Mouse (Mus musculus): ENCODE results near the gene Mki67. TPM values are rescaled to one million over a fixed set of nuclear protein-coding genes. Genes with fewer than 3 reads are reported as not detected.
"Not testable (repeated sequence)": the region's sequence is repeated elsewhere in the genome, so short reads cannot be mapped to it uniquely, and the experiment has no call there.

The Mki67 gene
- polyA plus RNA-seq, 1 experiment from 2014 or later, result 46.9 TPM

DNA sequence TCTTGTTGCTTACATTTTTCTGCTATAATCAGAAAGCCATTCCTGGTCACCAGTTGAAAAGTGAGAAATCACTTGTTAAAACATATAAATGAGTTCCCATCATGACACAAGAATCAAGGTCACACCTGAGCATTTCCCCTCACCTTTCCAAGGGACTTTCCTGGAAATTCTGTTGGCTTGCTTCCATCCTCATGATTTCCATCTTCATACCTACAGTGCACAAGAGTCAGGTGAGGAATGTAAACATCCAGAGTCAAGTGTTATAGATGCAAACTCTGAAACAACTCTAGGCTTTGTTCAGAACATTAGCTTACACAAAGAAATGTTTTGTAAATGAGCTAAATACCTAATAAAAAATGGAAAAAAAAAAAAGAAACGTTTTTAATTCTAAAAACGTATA is 5.5 kb downstream of the Mki67 start:
- no peak for DNase-seq (ENCODE audit: low spot score)
- Histone ChIP-seq H3K27ac (replicated peaks) (no peak overlapping the region), H3K36me3 (replicated peaks) (peaks cover 74% of the 10 kb centered on the region), H3K9me3 (no peaks in the 10 kb centered on the region), H3K4me3 (no peak overlapping the region), H3K27me3 (replicated peaks; ENCODE audit: low read depth, poor library complexity, severe bottlenecking) (no peaks in the 10 kb centered on the region), H3K4me1 (peaks cover 27% of the 10 kb centered on the region)
- WGBS, result 76% methylated on average over 2 of the region's 2 CpGs

DNA sequence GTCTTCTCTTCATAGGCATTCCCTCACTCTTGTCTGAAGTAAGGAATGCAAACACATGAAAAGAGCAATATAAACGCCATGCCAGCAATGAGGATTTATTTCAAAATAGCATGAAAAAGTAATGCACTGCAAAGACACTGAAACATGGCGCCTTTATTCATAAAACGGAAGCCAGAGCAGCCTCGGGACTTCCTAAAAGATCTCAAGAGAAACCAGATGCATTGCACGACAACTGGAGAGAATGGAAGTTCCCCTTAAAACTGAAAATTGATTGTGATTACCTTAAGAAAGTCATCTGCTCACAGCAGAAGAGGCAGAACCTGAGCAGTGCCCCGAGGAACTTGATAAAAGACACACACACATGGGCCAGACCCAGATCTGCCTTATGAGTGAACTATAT is 10.4 kb downstream of the Mki67 start:
- Histone ChIP-seq H3K36me3 (replicated peaks) (peaks cover 100% of the 10 kb centered on the region), H3K4me1 (no peaks in the 10 kb centered on the region), H3K27me3 (replicated peaks; ENCODE audit: low read depth, poor library complexity, severe bottlenecking) (no peaks in the 10 kb centered on the region), H3K27ac (replicated peaks) (no peak overlapping the region), H3K4me3 (no peak overlapping the region), H3K9me3 (no peaks in the 10 kb centered on the region)
- WGBS, result 95% methylated on average over 6 of the region's 6 CpGs
- DNase-seq (ENCODE audit: low spot score), result no peak

DNA sequence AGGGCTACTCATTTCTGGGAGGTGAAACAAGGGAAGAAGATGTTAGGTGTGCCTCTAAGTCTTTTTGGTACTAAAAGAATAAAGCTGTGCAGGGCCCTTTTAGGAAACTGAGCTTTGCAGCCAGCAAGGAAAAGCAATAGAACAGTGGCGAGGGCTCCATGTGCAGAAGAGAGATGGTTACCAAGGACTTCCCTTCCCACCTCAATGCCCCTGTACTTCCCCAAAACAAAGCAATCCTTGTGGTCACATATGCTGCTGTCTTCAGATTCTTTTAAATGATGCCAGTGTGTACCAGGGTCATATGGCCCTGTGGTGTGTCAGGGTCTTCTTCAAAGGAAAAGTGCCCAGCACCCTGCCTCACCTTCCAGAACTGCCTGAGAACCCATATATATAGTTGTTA is 11.1 kb downstream of the Mki67 start:
- peaks cover 100% of the 10 kb centered on the region for H3K36me3 ChIP-seq (replicated peaks)

DNA sequence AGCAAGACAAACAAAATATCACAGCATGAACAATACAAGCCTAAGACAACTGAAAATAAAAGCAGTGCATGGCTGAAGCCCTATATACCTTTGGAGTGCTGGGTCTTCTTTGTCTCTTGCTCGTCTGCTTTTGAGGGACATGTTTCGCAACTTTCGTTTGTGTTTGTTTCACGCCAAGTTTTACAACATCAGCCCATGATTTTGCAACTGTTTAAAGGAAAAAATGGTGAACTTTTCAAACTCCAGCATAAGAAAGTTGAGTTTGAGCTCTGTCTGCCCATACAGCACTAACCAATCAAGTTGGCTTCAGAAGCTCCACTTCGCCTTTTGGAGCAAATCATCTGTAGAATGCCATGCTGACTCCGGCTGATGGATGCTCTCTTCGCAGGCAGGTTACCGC is 11.9 kb downstream of the Mki67 start:
- no peak overlapping the region for H3K4me3 ChIP-seq
- no peak overlapping the region for H3K27ac ChIP-seq (replicated peaks)
- peaks cover 100% of the 10 kb centered on the region for H3K36me3 ChIP-seq (replicated peaks)
- H3K27me3 ChIP-seq (replicated peaks; ENCODE audit: low read depth, poor library complexity, severe bottlenecking), result no peaks in the 10 kb centered on the region
- no peaks in the 10 kb centered on the region for H3K9me3 ChIP-seq
- no peaks in the 10 kb centered on the region for H3K4me1 ChIP-seq
- WGBS, result 93% methylated on average over 8 of the region's 8 CpGs
- DNase-seq (ENCODE audit: low spot score), result no peak

More for the DNA sequence above, 11.1 kb downstream of the Mki67 start:
- no peaks in the 10 kb centered on the region for H3K9me3 ChIP-seq
- no peaks in the 10 kb centered on the region for H3K27me3 ChIP-seq (replicated peaks; ENCODE audit: low read depth, poor library complexity, severe bottlenecking)
- WGBS, result 93% methylated on average over 1 of the region's 1 CpGs
- H3K27ac ChIP-seq (replicated peaks), result no peak overlapping the region
- no peak overlapping the region for H3K4me3 ChIP-seq
- no peaks in the 10 kb centered on the region for H3K4me1 ChIP-seq
- no peak for DNase-seq (ENCODE audit: low spot score)

DNA sequence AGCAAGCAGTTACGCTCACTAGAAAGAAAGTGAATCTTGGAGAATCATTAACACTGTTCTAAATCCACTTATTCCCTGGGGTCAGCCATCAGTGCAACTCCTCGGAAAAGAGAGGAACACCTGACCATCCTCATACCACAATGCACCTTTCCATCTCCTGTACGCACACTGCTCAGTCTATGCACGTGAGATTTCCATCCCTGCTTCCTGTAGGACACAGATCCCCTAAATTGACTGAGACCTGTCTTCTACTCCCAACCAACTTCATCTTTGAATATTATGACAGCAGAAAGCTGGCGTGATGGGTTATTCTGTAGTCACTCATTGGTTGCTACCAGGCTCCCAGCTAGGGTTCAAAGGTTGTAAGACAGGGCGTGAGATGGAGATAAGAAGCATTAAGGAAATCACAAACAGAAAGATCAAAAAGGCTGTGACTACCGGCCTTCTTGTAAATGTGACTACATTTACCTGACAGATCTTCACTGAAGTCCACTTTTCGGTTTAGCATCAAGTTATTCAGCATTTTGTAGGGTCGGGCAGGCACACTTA is 12.5 kb downstream of the Mki67 start:
- DNase-seq (ENCODE audit: low spot score), result no peak
- H3K4me3 ChIP-seq, result no peak overlapping the region
- 93% methylated on average over 9 of the region's 9 CpGs for WGBS
- no peaks in the 10 kb centered on the region for H3K4me1 ChIP-seq
- no peaks in the 10 kb centered on the region for H3K9me3 ChIP-seq
- H3K27ac ChIP-seq (replicated peaks), result no peak overlapping the region
- peaks cover 100% of the 10 kb centered on the region for H3K36me3 ChIP-seq (replicated peaks)
- H3K27me3 ChIP-seq (replicated peaks; ENCODE audit: low read depth, poor library complexity, severe bottlenecking), result no peaks in the 10 kb centered on the region

DNA sequence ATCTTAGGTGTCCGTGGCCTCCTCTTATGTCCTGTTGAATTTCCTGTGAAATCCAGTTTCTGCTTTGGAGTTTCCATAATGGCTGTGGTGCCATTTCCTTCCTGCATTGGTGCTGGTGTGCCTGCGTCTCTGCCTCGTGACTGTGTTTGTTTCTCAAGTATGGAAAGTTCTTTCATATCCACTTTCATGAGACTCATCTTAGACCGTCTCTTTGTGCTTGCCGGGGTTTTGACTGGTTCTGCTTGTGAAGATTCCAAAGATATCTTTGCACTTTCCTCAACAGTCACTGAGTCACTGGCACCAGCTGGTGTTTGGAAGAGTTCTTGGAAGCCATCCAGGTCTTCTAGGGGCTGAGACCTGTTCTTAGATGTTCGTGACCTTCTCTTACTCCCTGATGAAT is 16.8 kb downstream of the Mki67 start:
- not testable (repeated sequence) for H3K27ac ChIP-seq (replicated peaks); H3K4me1 ChIP-seq; H3K9me3 ChIP-seq; DNase-seq (ENCODE audit: low spot score); H3K4me3 ChIP-seq; H3K27me3 ChIP-seq (replicated peaks; ENCODE audit: low read depth, poor library complexity, severe bottlenecking)
- 94% methylated on average over 6 of the region's 6 CpGs for WGBS
- H3K36me3 ChIP-seq (replicated peaks), result peaks cover 100% of the 10 kb centered on the region

DNA sequence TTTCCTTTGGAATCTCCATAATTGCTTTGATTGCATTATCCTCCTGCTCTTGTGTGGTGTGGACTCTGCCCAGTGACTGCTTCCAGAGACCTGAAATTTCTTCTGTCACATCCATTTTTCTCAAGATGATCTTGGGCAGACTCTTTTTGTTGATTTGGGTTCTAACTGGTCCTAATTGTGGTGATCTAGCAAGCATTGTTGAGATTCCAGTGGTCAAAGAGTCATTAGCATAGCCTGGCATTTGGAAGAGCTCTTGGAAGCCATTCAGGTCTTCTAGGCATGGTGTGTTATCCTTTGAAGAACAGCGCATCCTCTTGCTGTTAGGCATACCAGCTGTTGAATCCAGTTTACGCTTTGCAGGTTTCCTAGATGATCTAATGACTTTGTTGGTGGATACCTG is 17.8 kb downstream of the Mki67 start:
- H3K27me3 ChIP-seq (replicated peaks; ENCODE audit: low read depth, poor library complexity, severe bottlenecking), result no peaks in the 10 kb centered on the region
- no peak for DNase-seq (ENCODE audit: low spot score)
- H3K4me3 ChIP-seq, result no peak overlapping the region
- H3K9me3 ChIP-seq, result no peaks in the 10 kb centered on the region
- H3K36me3 ChIP-seq (replicated peaks), result peaks cover 100% of the 10 kb centered on the region
- WGBS, result 95% methylated on average over 2 of the region's 2 CpGs
- H3K27ac ChIP-seq (replicated peaks), result no peak overlapping the region
- H3K4me1 ChIP-seq, result no peaks in the 10 kb centered on the region

DNA sequence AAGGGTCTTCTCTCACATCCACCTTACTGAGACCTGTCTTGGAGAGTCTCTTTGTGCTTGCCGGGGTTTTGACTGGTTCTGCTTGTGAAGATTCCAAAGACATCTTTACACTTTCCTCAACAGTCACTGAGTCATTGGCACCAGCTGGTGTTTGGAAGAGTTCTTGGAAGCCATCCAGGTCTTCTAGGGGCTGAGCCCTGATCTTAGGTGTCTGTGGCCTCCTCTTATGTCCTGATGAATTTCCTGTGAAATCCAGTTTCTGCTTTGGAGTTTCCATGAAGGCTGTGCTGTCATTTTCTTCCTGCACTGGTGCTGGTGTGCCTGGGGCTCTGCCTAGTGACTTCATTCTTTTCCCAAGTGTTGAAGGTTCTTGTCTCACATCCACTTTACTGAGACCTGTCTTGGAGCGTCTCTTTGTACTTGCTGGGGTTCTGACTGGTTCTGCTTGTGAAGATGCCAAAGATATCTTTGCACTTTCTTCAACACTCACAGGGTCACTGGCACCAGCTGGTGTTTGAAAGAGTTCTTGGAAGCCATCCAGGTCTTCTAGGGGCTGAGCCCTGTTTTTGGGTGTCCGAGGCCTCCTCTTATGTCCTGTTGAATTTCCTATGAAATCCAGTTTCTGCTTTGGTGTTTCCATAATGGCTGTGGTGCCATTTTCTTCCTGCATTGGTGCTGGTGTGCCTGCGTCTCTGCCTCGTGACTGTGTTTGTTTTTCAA is 19.0 kb downstream of the Mki67 start:
- not testable (repeated sequence) for DNase-seq (ENCODE audit: low spot score); H3K27ac ChIP-seq (replicated peaks); H3K4me3 ChIP-seq; H3K27me3 ChIP-seq (replicated peaks; ENCODE audit: low read depth, poor library complexity, severe bottlenecking); H3K9me3 ChIP-seq; H3K4me1 ChIP-seq
- peaks cover 100% of the 10 kb centered on the region for H3K36me3 ChIP-seq (replicated peaks)
- 96% methylated on average over 5 of the region's 5 CpGs for WGBS

DNA sequence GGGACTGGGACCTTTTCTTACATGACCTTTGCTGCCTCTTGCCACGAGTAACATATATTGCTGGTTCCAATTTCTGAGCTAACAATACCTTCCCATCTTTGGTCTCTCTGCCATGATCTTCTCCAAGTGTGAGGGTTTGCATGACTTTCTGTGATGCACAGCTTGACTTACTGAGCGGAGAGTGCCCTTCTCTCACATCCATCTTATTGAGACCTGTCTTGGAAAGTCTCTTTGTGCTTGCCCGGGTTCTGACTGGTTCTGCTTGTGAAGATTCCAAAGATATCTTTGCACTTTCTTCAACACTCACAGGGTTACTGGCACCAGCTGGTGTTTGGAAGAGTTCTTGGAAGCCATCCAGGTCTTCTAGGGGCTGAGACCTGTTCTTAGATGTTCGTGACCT is 20.0 kb downstream of the Mki67 start:
- no peaks in the 10 kb centered on the region for H3K4me1 ChIP-seq
- peaks cover 100% of the 10 kb centered on the region for H3K36me3 ChIP-seq (replicated peaks)
- H3K4me3 ChIP-seq, result no peak overlapping the region
- H3K27me3 ChIP-seq (replicated peaks; ENCODE audit: low read depth, poor library complexity, severe bottlenecking), result no peaks in the 10 kb centered on the region
- no peaks in the 10 kb centered on the region for H3K9me3 ChIP-seq
- no peak for DNase-seq (ENCODE audit: low spot score)
- H3K27ac ChIP-seq (replicated peaks), result no peak overlapping the region
- 94% methylated on average over 4 of the region's 4 CpGs for WGBS

DNA sequence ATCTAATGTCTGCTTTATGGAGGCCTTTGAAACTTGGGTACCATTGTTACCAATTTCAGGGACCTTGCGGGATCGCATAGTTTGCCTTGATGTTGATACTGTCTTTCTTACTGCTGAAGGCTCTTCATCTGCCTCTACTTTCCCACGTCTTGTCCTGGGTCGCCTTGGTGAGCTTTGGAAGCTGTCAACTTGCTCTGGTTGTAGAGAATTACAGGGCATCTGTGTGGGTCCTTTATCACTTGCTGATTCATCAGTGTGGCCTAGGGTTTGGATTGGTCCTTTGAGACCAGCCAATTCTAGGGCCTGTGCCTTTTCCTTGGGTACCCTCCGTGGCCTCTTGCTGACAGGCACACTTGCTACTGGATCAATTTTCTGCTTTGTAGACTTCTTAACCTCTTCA is 21.4 kb downstream of the Mki67 start:
- no peak overlapping the region for H3K4me3 ChIP-seq
- 97% methylated on average over 5 of the region's 5 CpGs for WGBS
- peaks cover 100% of the 10 kb centered on the region for H3K36me3 ChIP-seq (replicated peaks)
- no peaks in the 10 kb centered on the region for H3K27me3 ChIP-seq (replicated peaks; ENCODE audit: low read depth, poor library complexity, severe bottlenecking)
- no peak for DNase-seq (ENCODE audit: low spot score)
- no peak overlapping the region for H3K27ac ChIP-seq (replicated peaks)
- H3K4me1 ChIP-seq, result no peaks in the 10 kb centered on the region
- H3K9me3 ChIP-seq, result no peaks in the 10 kb centered on the region

DNA sequence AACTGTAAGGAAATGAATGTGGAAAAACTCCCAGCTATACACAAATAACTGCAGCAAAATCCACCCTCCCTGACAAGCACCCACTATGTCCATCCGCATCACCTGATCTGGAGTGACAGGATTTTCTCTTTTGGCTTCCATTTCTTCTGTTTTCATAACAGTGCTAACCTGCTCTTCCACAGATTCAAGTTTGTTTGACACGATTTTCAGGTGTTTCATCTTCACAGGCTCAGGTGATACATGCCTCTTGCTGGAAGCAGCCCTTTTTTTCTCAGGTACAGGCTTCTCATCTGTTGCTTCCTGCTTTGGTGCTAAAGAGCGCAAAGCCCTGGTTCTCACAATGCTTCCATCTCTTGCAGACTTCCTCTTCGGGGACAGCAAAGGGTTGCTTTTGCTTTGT is 22.0 kb downstream of the Mki67 start:
- no peaks in the 10 kb centered on the region for H3K9me3 ChIP-seq
- H3K27ac ChIP-seq (replicated peaks), result no peak overlapping the region
- 89% methylated on average over 4 of the region's 4 CpGs for WGBS
- H3K4me3 ChIP-seq, result no peak overlapping the region
- no peaks in the 10 kb centered on the region for H3K27me3 ChIP-seq (replicated peaks; ENCODE audit: low read depth, poor library complexity, severe bottlenecking)
- H3K4me1 ChIP-seq, result no peaks in the 10 kb centered on the region
- DNase-seq (ENCODE audit: low spot score), result no peak
- H3K36me3 ChIP-seq (replicated peaks), result peaks cover 100% of the 10 kb centered on the region

DNA sequence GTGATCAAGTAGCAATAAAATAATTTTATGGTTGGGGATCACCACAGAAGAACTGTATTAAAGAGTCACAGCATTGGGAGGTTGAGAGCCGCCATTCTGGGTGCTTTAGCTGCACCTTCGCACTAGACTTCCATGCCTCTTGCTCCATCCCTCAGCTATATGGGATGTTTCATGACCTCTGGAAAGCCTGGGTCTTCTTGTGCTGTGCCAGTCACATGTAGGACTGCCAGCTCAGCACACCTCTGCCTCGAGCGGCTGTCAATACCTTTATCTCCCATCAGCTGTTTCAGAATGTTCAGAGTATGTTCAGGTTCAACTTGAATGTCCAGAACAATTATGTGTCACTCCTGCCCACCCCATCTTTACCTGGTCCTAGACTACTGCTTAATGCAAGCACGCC is 24.2 kb downstream of the Mki67 start:
- Histone ChIP-seq H3K4me3 (no peak overlapping the region), H3K27ac (replicated peaks) (no peak overlapping the region), H3K4me1 (no peaks in the 10 kb centered on the region), H3K9me3 (no peaks in the 10 kb centered on the region), H3K27me3 (replicated peaks; ENCODE audit: low read depth, poor library complexity, severe bottlenecking) (no peaks in the 10 kb centered on the region), H3K36me3 (replicated peaks) (peaks cover 100% of the 10 kb centered on the region)
- DNase-seq (ENCODE audit: low spot score), result no peak
- WGBS, result 98% methylated on average over 5 of the region's 5 CpGs

DNA sequence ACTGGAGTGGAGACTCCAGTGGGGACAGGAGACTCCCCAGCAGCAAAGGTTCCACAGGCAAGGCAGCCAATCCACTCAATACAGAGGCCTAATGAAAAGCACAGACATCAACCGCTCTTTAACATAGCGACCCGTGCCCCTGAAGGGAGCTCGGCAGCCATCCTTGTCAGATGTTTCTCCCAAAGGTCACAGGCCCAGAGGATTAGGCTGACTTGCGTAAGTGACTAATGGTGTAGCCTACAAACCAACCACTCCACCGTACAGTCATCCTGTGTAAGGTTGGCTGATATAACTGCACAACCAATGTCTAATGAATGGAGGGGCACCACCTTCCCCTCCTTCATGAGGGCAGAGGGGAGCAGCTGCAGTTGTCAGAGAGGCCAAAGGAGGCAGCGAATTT is 26.8 kb downstream of the Mki67 start:
- no peak for DNase-seq (ENCODE audit: low spot score)
- H3K4me1 ChIP-seq, result no peaks in the 10 kb centered on the region
- no peaks in the 10 kb centered on the region for H3K27me3 ChIP-seq (replicated peaks; ENCODE audit: low read depth, poor library complexity, severe bottlenecking)
- 94% methylated on average over 7 of the region's 7 CpGs for WGBS
- peaks cover 97% of the 10 kb centered on the region for H3K36me3 ChIP-seq (replicated peaks)
- H3K4me3 ChIP-seq, result no peak overlapping the region
- H3K27ac ChIP-seq (replicated peaks), result no peak overlapping the region
- H3K9me3 ChIP-seq, result no peaks in the 10 kb centered on the region
